Mouse (Mus musculus): Measurements from ENCODE around the gene Hnrnpc. TPM values are rescaled to one million over a fixed set of nuclear protein-coding genes. Genes with fewer than 3 reads are reported as not detected.

Gene Hnrnpc
- polyA plus RNA-seq (2014; fragmentation: Illumina TruSeq; extraction: RNeasy Lipid Tissue Mini Kit (QIAGEN cat#74804); ENCODE audit: low read depth, low replicate concordance) = 150 TPM

DNA sequence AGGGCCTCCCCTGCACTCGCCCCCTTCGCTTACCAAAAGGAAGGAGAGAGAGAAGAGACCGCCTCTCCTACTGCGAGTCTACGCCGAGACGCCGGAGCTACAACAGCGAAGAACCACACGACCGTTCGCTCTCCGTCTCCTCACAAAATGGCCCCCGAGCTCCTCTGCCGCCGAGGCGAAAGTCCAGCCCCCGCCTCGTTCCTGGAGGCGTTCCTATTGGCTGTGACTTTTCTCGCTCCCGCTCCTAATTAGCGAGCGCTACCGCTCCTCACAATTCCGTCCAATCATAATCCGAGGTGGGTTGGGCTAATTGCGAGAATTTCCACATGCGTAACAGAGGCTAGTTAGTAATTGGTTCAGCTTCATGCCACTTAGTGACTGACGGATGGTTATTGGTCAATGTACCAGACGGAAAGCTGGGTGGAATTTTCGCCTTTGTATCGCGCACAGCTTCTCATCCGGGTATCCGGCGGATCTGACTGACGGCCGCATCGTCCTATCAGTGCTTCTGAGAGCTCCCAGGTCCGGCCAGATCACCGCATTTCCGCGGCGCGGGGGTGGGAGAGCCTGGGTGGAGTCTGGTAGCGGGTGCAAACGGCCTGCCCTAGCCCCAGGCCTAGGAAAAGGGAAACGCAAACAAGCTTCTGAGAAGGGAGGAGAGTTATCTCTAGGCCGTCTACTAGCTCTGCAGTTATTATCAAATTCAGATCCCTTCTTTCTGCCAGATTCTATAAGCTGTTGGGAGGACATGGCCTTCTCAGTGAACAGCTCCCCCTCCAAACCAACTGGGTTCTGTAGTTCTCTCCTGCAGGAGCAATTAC lies at the start of gene Hnrnpc:
Gene Hnrnpc, minus strand, starts transcription at position 173 of the 821 bp plus-strand sequence.

DNA sequence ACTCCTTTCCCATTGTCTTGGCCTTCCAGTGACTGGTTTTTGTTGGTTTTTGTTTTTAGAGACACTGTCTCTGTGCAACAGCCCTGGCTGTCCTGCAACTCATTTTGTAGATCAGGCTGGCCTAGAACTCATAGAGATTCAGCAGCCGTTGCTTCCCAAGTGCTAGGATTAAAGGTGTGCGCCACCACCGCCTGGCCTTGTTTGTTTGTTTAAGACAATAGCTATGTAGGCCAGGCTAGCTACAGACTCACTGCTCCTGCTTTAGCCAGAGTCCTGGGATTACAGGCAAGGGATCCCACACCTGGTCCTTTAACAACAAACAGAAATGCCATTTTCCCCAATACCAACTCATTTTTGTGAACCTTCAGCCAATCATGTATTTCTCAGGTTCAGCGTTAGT lies 6.5 kb upstream of the Hnrnpc start, which contains the start of gene Rpgrip1:
Gene Rpgrip1, plus strand, starts transcription at position 359 of the 400 bp plus-strand sequence.

DNA sequence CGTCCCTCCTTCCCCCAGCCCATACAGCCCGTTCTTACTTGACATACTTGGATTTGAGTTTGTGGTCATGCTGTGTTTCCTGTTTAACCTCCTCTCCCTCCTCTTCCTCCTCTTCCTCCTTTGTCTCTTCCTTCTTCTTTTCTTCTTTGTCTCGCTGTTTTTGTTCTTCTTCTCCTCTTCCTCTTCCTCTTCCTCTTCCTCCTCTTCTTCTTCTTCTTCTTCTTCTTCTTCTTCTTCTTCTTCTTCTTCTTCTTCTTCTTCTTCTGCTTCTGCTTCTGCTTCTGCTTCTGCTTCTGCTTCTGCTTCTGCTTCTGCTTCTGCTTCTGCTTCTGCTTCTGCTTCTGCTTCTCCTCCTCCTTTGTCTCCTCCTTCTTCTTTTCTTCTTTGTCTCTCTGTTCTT lies 61.5 kb downstream of the Hnrnpc start, which contains the start of gene Olfr221:
Gene Olfr221, minus strand, starts transcription at position 101 of the 400 bp plus-strand sequence.

Other genes starting within 250 kb of the Hnrnpc start
- 20.3 TPM for gene Mettl17, start 219.2 kb downstream of the Hnrnpc start, polyA plus RNA-seq (2014; fragmentation: Illumina TruSeq; extraction: RNeasy Lipid Tissue Mini Kit (QIAGEN cat#74804); ENCODE audit: low read depth, low replicate concordance)
- gene Slc39a2, start 211.1 kb downstream of the Hnrnpc start, polyA plus RNA-seq (2014; fragmentation: Illumina TruSeq; extraction: RNeasy Lipid Tissue Mini Kit (QIAGEN cat#74804); ENCODE audit: low read depth, low replicate concordance) = 0.77 TPM
- gene Ndrg2, start 189.9 kb downstream of the Hnrnpc start, polyA plus RNA-seq (2014; fragmentation: Illumina TruSeq; extraction: RNeasy Lipid Tissue Mini Kit (QIAGEN cat#74804); ENCODE audit: low read depth, low replicate concordance) = 209 TPM
- 21.8 TPM for gene Tppp2, start 185.6 kb downstream of the Hnrnpc start, polyA plus RNA-seq (2014; fragmentation: Illumina TruSeq; extraction: RNeasy Lipid Tissue Mini Kit (QIAGEN cat#74804); ENCODE audit: low read depth, low replicate concordance)
- gene Rnase13, start 181.3 kb downstream of the Hnrnpc start, polyA plus RNA-seq (2014; fragmentation: Illumina TruSeq; extraction: RNeasy Lipid Tissue Mini Kit (QIAGEN cat#74804); ENCODE audit: low read depth, low replicate concordance) = 287 TPM
- gene Arhgef40, start 119.3 kb downstream of the Hnrnpc start, polyA plus RNA-seq (2014; fragmentation: Illumina TruSeq; extraction: RNeasy Lipid Tissue Mini Kit (QIAGEN cat#74804); ENCODE audit: low read depth, low replicate concordance) = 99.4 TPM
- 0.73 TPM for gene Tmem253, start 88.4 kb downstream of the Hnrnpc start, polyA plus RNA-seq (2014; fragmentation: Illumina TruSeq; extraction: RNeasy Lipid Tissue Mini Kit (QIAGEN cat#74804); ENCODE audit: low read depth, low replicate concordance)
- 41.8 TPM for gene Zfp219, start 83.3 kb downstream of the Hnrnpc start, polyA plus RNA-seq (2014; fragmentation: Illumina TruSeq; extraction: RNeasy Lipid Tissue Mini Kit (QIAGEN cat#74804); ENCODE audit: low read depth, low replicate concordance)
- not detected for gene Olfr221, start 61.6 kb downstream of the Hnrnpc start, polyA plus RNA-seq (2014; fragmentation: Illumina TruSeq; extraction: RNeasy Lipid Tissue Mini Kit (QIAGEN cat#74804); ENCODE audit: low read depth, low replicate concordance)
- 10.8 TPM for gene Rpgrip1, start 6.7 kb upstream of the Hnrnpc start, polyA plus RNA-seq (2014; fragmentation: Illumina TruSeq; extraction: RNeasy Lipid Tissue Mini Kit (QIAGEN cat#74804); ENCODE audit: low read depth, low replicate concordance)
- 29.6 TPM for gene Supt16, start 93.4 kb upstream of the Hnrnpc start, polyA plus RNA-seq (2014; fragmentation: Illumina TruSeq; extraction: RNeasy Lipid Tissue Mini Kit (QIAGEN cat#74804); ENCODE audit: low read depth, low replicate concordance)
- 49.0 TPM for gene Chd8, start 153.8 kb upstream of the Hnrnpc start, polyA plus RNA-seq (2014; fragmentation: Illumina TruSeq; extraction: RNeasy Lipid Tissue Mini Kit (QIAGEN cat#74804); ENCODE audit: low read depth, low replicate concordance)
- gene Tox4, start 175.1 kb upstream of the Hnrnpc start, polyA plus RNA-seq (2014; fragmentation: Illumina TruSeq; extraction: RNeasy Lipid Tissue Mini Kit (QIAGEN cat#74804); ENCODE audit: low read depth, low replicate concordance) = 22.7 TPM
- gene Rab2b, start 175.5 kb upstream of the Hnrnpc start, polyA plus RNA-seq (2014; fragmentation: Illumina TruSeq; extraction: RNeasy Lipid Tissue Mini Kit (QIAGEN cat#74804); ENCODE audit: low read depth, low replicate concordance) = 11.5 TPM
- 29.7 TPM for gene Mettl3, start 201.1 kb upstream of the Hnrnpc start, polyA plus RNA-seq (2014; fragmentation: Illumina TruSeq; extraction: RNeasy Lipid Tissue Mini Kit (QIAGEN cat#74804); ENCODE audit: low read depth, low replicate concordance)
- gene Sall2, start 224.7 kb upstream of the Hnrnpc start, polyA plus RNA-seq (2014; fragmentation: Illumina TruSeq; extraction: RNeasy Lipid Tissue Mini Kit (QIAGEN cat#74804); ENCODE audit: low read depth, low replicate concordance) = 6.8 TPM